Mouse (Mus musculus) hindbrain, embryonic 12.5 days (tissue): ENCODE data around the gene Trim3. TPM values are rescaled to one million over a fixed set of nuclear protein-coding genes. Genes with fewer than 3 reads are reported as not detected.
A peak's percentile ranks its signal among the peaks of the same experiment; 100 is the strongest.

ENCODE experiments used
- ATAC-seq: fragments of 200-750 bp; cut with Nextera tagmentation; 2 replicates; pipeline ENCODE4 v1.8.0; 2017; ENCODE audit warnings: moderate TSS enrichment; ENCODE audit not compliant: low FRiP score
- H3K27ac ChIP-seq: fragments of 300-500 bp; sonication (generic); 2 replicates; pipeline ENCODE4 v1.5.1; 2016; ENCODE audit warnings: mild to moderate bottlenecking
- H3K27me3 ChIP-seq: fragments of 300-500 bp; sonication (generic); 2 replicates; pipeline ENCODE4 v1.6.1; 2016; ENCODE audit warnings: mild to moderate bottlenecking
- H3K36me3 ChIP-seq: fragments of 300-500 bp; sonication (generic); 2 replicates; pipeline ENCODE4 v1.6.1; 2016; ENCODE audit warnings: mild to moderate bottlenecking
- H3K4me1 ChIP-seq: fragments of 300-500 bp; sonication (generic); 2 replicates; pipeline ENCODE4 v1.6.1; 2016
- H3K4me2 ChIP-seq: fragments of 300-500 bp; sonication (generic); replicated peaks from 2 replicates; pipeline ENCODE4 v1.6.1; 2016; ENCODE audit warnings: mild to moderate bottlenecking
- H3K4me3 ChIP-seq: fragments of 300-500 bp; sonication (generic); 2 replicates; pipeline ENCODE4 v1.5.1; 2016; ENCODE audit warnings: mild to moderate bottlenecking
- H3K9ac ChIP-seq: fragments of 300-500 bp; sonication (generic); 2 replicates; pipeline ENCODE4 v1.6.1; 2016; ENCODE audit warnings: mild to moderate bottlenecking, moderate library complexity
- H3K9me3 ChIP-seq: fragments of 300-500 bp; sonication (generic); replicated peaks from 2 replicates; pipeline ENCODE4 v1.6.1; 2016; ENCODE audit warnings: mild to moderate bottlenecking
- WGBS: fragments of 180-500 bp; shearing (Covaris S2); methylation state at CpG from one replicate; pipeline ENCODE4 v1.1.7; 2016; 5-methylcytosine and 5-hydroxymethylcytosine counted together
- polyA plus RNA-seq: library from polyadenylated mRNA; unstranded; fragments of >200 nt; fragmentation: Nextera tagmentation; extraction: Ambion mirVana; gene quantifications from 2 replicates; pipeline ENCODE4 v1.2.1, GENCODE M21; 2016

Gene Trim3
- polyA plus RNA-seq, 1 experiment from 2014 or later = 62.7 TPM

DNA sequence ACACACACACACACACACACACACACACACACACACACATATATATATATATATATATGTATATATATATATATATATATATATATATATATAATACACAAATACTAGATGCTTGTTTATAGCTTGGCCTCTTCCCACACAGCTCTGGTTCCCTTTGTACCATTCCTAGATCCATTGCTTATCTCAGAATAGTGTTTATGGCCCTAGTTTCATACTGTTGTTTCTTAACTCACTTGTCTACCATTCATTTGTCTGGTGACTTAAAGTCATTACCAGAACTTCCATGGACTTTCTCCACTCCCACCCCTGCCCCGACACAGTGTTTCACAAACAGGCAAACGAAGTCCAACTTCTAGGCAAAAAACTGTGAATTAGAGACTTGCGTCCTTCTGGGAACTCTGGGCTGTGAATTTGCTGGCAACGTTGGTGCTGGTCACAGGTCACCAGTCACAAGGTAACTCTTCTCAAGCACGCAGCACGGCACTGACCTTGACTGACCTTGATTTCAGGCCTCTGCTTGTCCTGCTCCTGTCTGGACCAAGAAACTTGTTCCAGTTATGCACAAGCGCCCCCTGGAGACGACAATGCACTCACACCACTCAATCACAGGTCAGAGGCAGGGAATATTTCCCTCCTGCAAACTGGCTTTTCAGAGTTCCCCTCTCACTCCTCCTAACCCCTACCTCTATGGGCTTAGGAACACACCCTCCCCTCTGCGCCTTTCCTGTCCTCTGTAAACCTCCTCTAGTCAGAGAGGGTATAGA is 30.3 kb downstream of the Trim3 start:
- ATAC-seq = peak; percentile 71
- WGBS = 36% methylated on average over 9 of the region's 9 CpGs
- Histone ChIP-seq H3K4me2 (no peak overlapping the region), H3K9me3 (no peaks in the 10 kb centered on the region), H3K4me1 (no peaks in the 10 kb centered on the region), H3K27ac (no peak overlapping the region), H3K9ac (no peak overlapping the region), H3K27me3 (no peaks in the 10 kb centered on the region), H3K4me3 (no peak overlapping the region), H3K36me3 (no peaks in the 10 kb centered on the region)

DNA sequence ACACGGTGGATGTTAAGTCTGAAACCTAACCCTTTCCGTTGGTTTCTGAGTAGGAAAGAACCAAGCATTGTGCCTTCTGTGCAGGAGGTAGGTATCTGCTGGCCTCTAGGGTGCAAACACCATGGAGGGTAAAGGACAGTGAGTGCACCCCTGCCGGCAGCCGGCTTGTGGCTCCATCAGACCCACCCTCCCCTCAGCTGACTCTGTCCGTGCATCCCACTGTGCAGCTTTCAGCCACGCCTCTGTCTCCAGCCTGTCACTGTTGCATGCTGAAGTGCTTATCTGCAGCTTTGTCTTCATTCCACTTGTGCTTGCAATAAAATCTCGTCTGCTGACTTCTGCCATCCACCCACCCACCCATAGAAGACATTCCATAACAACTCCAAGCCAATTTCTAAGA is 43.3 kb downstream of the Trim3 start:
- Histone ChIP-seq H3K36me3 (no peaks in the 10 kb centered on the region), H3K4me3 (no peak overlapping the region), H3K27me3 (no peaks in the 10 kb centered on the region), H3K4me2 (no peak overlapping the region), H3K9ac (no peak overlapping the region), H3K9me3 (no peaks in the 10 kb centered on the region), H3K27ac (no peak overlapping the region), H3K4me1 (no peaks in the 10 kb centered on the region)
- WGBS = 26% methylated on average over 7 of the region's 7 CpGs
- ATAC-seq = no peak

DNA sequence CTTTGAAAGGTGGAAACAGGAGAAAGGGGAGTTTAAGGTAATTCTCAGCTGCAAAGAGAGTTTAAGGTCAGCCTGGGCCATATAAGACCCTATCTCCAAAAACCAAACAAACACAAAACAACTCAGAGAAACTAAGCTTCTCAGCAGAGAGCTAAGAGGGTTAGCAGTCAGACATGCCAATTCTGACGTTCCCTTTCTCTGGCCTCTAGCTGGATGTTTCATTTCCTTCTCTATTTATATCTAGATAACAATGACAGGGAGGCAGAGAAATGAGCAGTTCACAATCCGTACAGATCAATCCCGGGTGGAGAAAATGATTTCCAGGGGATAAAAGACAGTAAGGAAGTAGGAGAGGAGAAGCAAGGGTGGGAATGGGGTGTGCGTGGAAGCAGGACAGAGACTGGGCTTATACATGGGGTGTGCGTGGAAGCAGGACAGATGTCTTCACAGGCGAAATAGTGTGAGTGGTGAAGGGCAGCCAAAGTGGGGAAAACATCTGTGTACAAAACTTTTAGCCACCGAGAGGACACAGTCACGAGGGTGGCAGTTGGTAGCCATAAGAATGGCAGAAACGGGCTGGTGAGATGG is 45.0 kb downstream of the Trim3 start:
- no peak for ATAC-seq
- Histone ChIP-seq H3K4me2 (no peak overlapping the region), H3K9ac (no peak overlapping the region), H3K4me3 (no peak overlapping the region), H3K4me1 (no peaks in the 10 kb centered on the region), H3K27me3 (no peaks in the 10 kb centered on the region), H3K9me3 (no peaks in the 10 kb centered on the region), H3K36me3 (no peaks in the 10 kb centered on the region), H3K27ac (no peak overlapping the region)
- 75% methylated on average over 9 of the region's 9 CpGs for WGBS

DNA sequence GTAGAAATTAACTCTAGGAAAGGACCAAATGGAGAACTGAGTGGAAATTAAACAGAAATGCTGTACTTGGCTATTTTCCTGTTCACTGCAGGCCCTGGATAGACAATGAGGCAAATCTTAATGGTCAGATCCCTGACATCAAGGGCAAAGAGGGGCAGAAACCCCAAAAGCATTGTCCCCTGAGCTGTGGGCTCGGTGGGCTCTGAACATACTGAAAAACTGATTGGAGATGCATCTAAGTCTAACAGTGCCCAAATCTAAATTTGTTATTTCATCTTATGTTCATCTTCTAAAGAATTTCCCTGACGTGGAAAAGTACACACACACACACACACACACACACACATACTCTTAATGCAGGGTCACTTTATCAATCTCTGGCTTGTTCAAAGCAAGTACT is 51.4 kb downstream of the Trim3 start:
- Histone ChIP-seq H3K4me1 (peaks cover 29% of the 10 kb centered on the region), H3K4me3 (peak overlapping the region; percentile 77), H3K36me3 (no peaks in the 10 kb centered on the region), H3K9ac (peak overlapping the region; percentile 92; the same call in 1 of the 2 replicates), H3K4me2 (peak overlapping the region; percentile 67), H3K9me3 (no peaks in the 10 kb centered on the region), H3K27ac (peak overlapping the region; percentile 97), H3K27me3 (no peaks in the 10 kb centered on the region)
- 58% methylated on average over 2 of the region's 2 CpGs for WGBS
- ATAC-seq = no peak

DNA sequence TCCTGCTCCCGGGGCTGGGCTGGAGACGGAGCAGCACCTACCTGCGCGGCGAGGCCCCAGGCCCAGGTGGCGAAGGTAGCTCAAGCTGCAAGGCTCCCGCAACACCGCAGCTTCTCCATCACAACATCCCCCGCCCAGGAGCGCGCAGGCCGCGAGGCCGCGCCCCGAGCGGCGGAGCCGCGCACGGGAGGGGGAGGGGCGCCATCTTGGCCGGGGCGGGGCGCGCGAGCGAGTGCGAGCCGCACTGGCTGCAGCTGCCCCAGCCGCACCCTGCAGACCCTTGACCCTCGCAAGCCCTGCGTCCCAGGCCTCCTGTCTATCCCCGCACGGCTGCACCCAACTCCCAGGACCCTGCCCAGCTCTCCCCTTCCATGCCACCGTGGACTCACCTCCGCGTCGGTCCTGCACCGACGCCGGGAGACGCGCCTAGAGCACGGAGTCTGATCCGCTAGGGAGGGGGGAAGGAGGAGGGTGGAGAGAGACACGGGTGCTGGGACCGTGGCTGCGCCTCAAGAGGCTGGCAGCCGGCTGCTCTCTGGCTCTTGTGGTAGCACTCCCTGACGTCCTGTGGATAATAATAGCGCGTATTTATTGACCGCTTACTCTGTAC is 52.2 kb downstream of the Trim3 start, which contains the start of gene Apbb1:
Gene Apbb1, minus strand, starts transcription at position 560 of the 610 bp plus-strand sequence.
- Histone ChIP-seq H3K4me1 (peaks cover 29% of the 10 kb centered on the region), H3K27ac (peak within 1 kb of the TSS; percentile 97), H3K9ac (peak within 1 kb of the TSS; percentile 92), H3K4me2 (peak within 1 kb of the TSS; percentile 67), H3K36me3 (no peaks in the 10 kb centered on the region), H3K4me3 (peak within 1 kb of the TSS; percentile 77), H3K9me3 (no peaks in the 10 kb centered on the region), H3K27me3 (no peaks in the 10 kb centered on the region)
- WGBS = 1% methylated on average over 37 of the region's 54 CpGs
- ATAC-seq = peak; percentile 95

DNA sequence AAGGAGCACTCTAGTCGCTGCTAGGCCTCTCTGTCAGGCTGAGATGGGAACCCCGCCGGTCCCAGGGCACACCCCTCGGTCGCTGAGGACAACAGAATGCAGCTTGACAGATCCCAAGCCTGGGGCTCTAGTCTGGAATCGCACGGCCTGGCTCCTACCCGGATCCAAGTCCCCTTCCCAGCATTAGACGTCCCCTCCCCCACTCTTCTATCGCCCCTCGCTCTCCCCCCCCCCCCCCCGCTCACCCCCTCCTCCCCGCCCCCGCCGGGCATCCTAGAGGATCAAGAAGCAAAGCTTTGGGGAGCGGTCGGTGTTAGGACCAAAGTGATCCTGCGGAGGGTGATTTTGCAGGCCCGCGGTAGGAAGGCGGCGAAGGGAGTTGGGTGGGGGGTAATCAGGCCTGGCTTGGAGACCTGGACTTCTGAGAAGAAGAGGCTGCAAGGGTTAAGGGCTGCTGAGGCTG is 52.7 kb downstream of the Trim3 start:
- H3K27me3 ChIP-seq = no peaks in the 10 kb centered on the region
- H3K27ac ChIP-seq = peak overlapping the region; percentile 97
- peak overlapping the region; percentile 67 for H3K4me2 ChIP-seq
- peak overlapping the region; percentile 77 for H3K4me3 ChIP-seq
- WGBS = under 1% methylated on average over 18 of the region's 22 CpGs
- peak; percentile 75 for ATAC-seq
- H3K9ac ChIP-seq = peak overlapping the region; percentile 92
- H3K36me3 ChIP-seq = no peaks in the 10 kb centered on the region
- no peaks in the 10 kb centered on the region for H3K9me3 ChIP-seq
- peaks cover 29% of the 10 kb centered on the region for H3K4me1 ChIP-seq

DNA sequence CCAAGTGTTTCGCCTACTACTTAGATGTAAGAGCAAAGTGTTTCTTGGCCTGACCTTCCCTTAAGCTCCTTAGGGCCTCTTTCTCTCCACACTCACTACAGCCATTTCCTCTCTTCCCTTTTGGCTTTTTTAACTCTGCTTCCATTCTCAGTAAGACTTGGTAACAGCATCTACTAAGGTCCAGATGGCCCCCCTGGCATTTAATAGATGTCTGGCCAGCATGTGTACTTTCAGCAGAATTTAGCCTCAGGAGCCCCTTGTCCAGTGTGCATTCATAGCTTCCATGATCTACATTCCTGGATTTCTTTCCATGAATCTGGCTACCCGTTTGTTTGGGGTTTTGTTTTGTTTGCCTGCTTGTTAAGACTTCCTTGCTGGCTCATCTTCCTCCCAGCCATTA is 54.9 kb downstream of the Trim3 start:
- no peak overlapping the region for H3K4me2 ChIP-seq
- H3K27ac ChIP-seq = no peak overlapping the region
- H3K4me3 ChIP-seq = no peak overlapping the region
- 81% methylated on average over 2 of the region's 2 CpGs for WGBS
- no peak for ATAC-seq
- H3K27me3 ChIP-seq = no peaks in the 10 kb centered on the region
- peaks cover 38% of the 10 kb centered on the region for H3K4me1 ChIP-seq
- no peaks in the 10 kb centered on the region for H3K9me3 ChIP-seq
- H3K9ac ChIP-seq = no peak overlapping the region
- H3K36me3 ChIP-seq = peaks cover 11% of the 10 kb centered on the region

DNA sequence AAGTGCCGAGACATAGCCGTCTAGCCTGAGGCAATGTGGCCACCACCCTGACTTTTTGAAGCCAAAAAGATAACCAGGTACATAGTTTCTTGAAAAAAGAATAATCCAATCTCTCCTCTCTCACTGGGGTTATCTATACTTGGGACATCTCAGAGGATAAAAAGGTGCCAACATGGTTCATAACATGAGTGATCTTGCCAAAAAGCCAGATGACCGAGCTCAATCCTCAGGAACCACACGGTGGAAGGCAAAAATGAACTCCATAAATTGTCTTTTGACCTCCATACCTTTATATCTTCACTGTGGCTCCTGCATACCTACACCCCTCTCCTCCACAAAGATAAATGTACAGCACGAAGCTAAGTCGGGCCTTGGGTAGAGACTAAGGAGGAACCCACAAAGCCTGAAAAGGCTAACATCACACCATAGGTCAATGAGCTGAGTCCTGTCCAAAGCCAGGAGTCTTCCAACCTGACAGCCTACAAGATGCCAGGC is 55.9 kb downstream of the Trim3 start:
- H3K4me1 ChIP-seq = peaks cover 40% of the 10 kb centered on the region
- no peak for ATAC-seq

DNA sequence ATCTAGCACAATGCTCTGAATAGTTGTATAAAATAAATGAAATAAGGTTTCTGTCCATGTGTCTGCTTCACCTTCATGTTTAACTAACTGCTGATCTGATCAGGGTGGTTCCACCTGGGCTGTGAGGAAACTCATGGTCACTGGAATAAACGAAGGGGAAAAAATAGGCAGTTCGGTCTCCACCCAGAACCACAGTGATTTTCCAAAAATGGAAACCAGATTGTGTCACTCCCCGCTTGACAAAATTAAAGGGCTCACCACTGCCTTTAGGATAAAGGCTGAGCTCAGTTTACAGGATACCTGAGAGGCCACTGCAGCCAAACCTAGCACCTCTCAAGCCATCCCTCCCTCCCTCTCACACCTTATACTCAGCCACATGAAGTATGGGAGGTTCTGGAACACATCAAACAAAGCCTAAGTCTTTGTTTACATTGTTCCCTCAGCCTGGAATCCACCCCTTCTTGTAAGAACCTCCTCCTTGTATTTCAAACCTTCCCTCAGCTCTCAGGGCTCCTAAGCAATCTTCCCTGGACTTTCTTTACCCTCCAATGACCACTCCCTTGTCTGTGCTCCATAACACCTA is 57.1 kb downstream of the Trim3 start:
- Histone ChIP-seq H3K36me3 (peaks cover 21% of the 10 kb centered on the region), H3K9me3 (no peaks in the 10 kb centered on the region), H3K4me1 (peaks cover 35% of the 10 kb centered on the region), H3K4me2 (no peak overlapping the region), H3K27ac (no peak overlapping the region), H3K9ac (no peak overlapping the region), H3K27me3 (no peaks in the 10 kb centered on the region), H3K4me3 (no peak overlapping the region)
- ATAC-seq = no peak
- 81% methylated on average over 3 of the region's 3 CpGs for WGBS

More for the DNA sequence above, 55.9 kb downstream of the Trim3 start:
- no peak overlapping the region for H3K9ac ChIP-seq
- H3K27me3 ChIP-seq = no peaks in the 10 kb centered on the region
- no peak overlapping the region for H3K4me3 ChIP-seq
- H3K4me2 ChIP-seq = no peak overlapping the region
- H3K36me3 ChIP-seq = peaks cover 20% of the 10 kb centered on the region
- H3K9me3 ChIP-seq = no peaks in the 10 kb centered on the region
- WGBS = 93% methylated on average over 6 of the region's 6 CpGs
- no peak overlapping the region for H3K27ac ChIP-seq

DNA sequence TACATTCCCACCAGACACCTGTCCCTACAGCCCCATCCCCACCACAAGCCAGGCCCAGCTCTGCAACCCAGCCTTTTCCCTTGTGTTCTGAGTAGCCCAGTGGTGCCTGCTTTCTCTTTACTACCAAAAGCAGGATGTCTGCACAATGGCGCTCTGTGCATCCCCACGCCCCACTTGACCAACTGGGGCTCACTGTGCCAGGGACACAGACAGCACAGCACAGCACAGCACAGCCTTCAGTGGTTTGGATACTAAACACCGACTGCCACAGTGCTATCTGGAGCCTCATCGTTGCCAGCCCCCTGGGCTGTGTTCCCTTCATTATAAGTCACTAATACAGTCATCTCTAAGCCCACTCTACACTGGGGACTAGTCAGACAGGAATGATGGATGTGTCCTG is 58.8 kb downstream of the Trim3 start:
- ATAC-seq = no peak
- Histone ChIP-seq H3K4me3 (no peak overlapping the region), H3K27me3 (no peaks in the 10 kb centered on the region), H3K9me3 (no peaks in the 10 kb centered on the region), H3K36me3 (peaks cover 21% of the 10 kb centered on the region), H3K4me1 (peaks cover 43% of the 10 kb centered on the region), H3K9ac (no peak overlapping the region), H3K4me2 (no peak overlapping the region), H3K27ac (no peak overlapping the region)
- 86% methylated on average over 4 of the region's 4 CpGs for WGBS

DNA sequence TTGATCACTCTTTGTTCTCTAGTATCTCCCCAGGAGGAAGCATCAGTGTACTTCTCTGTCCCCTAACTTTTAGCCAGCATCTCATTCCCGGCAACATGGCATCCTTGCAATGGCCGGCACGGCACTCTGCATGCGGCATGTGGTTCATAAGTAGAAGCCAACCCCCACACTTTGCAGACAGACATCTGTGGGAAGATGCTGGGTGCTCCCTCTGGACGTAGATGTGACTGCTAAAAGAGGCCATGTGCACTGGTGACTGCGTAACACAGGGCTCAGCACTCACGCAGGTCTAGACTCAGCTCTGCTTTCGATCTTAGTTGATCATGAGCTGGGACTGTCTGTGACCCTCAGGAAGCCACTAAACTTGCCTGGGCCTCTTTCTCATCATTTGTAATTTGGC is 60.4 kb downstream of the Trim3 start:
- Histone ChIP-seq H3K36me3 (peaks cover 21% of the 10 kb centered on the region), H3K4me3 (no peak overlapping the region), H3K4me2 (no peak overlapping the region), H3K9ac (no peak overlapping the region), H3K27me3 (no peaks in the 10 kb centered on the region), H3K27ac (no peak overlapping the region), H3K9me3 (no peaks in the 10 kb centered on the region), H3K4me1 (peaks cover 42% of the 10 kb centered on the region)
- 91% methylated on average over 8 of the region's 8 CpGs for WGBS
- no peak for ATAC-seq

DNA sequence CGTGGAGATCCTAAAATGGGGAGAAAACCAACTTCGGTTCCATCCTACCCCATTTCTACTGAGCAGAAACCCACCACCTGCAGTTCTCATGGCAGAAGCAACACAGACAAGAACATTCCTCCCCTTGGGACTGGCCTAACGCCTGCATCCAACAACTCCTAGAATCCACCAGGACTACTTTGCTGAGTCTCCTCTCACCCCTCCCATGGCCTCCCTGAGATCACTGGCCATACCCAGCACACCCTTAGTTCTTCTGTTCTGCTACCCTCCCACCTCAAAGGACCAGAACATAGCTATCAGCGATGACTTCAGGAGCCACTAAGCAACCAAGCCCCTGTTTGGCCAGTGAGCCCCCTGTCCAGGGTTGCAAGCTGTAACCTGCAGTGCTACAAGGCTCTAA is 62.6 kb downstream of the Trim3 start:
- peak overlapping the region; percentile 90 for H3K27ac ChIP-seq
- no peak overlapping the region for H3K4me3 ChIP-seq
- H3K9me3 ChIP-seq = no peaks in the 10 kb centered on the region
- peaks cover 42% of the 10 kb centered on the region for H3K36me3 ChIP-seq
- 81% methylated on average over 4 of the region's 4 CpGs for WGBS
- no peak overlapping the region for H3K4me2 ChIP-seq
- ATAC-seq = no peak
- no peak overlapping the region; the same call in 1 of the 2 replicates for H3K9ac ChIP-seq
- H3K27me3 ChIP-seq = no peaks in the 10 kb centered on the region
- peaks cover 42% of the 10 kb centered on the region for H3K4me1 ChIP-seq
